Comparison of ENCODE assay signal across 27 mouse cellular contexts in genomic region chr12:4479171-4479881, GRCm38 (mm10).
"Had no signal": no experiment of that assay in that cellular context is flagged by ENCODE, and none has a peak within 500 bp of the region (broad histone marks: within the 10 kb centered on the region; RNA-seq: fewer than 3 reads in every experiment).

No protein-coding gene starts in this region.

- H3K9ac ChIP-seq: limb, embryonic 12.5 days; limb, embryonic 13.5 days; limb, embryonic 15.5 days; liver, embryonic 12.5 days; liver, embryonic 13.5 days; liver, embryonic 14.5 days; liver, embryonic 15.5 days; liver, postnatal 0 days; lung, embryonic 14.5 days; lung, embryonic 15.5 days; midbrain, embryonic 12.5 days; midbrain, embryonic 13.5 days; midbrain, embryonic 15.5 days had no signal

- DNase-seq: left cerebral cortex, postnatal 4 days; liver; liver, embryonic 13.5 days; liver, postnatal 0 days; lung, adult 18-20 months; lung, adult 2 months; lung, embryonic 14.5 days; lung, postnatal 10 days; lung, postnatal 14 days; lung, postnatal 36 days; lung, postnatal 4 days; midbrain, embryonic 14.5 days had no signal

- H3K27me3 ChIP-seq: limb, embryonic 15.5 days; lung, embryonic 15.5 days; midbrain, embryonic 15.5 days had no signal

- H3K36me3 ChIP-seq: limb, embryonic 10.5 days; limb, embryonic 12.5 days; limb, embryonic 13.5 days; limb, embryonic 15.5 days; liver, embryonic 12.5 days; liver, embryonic 13.5 days; liver, embryonic 15.5 days; lung, embryonic 15.5 days; midbrain, embryonic 10.5 days; midbrain, embryonic 12.5 days; midbrain, embryonic 13.5 days; midbrain, embryonic 15.5 days had no signal

- H3K9me3 ChIP-seq: limb, embryonic 10.5 days; limb, embryonic 12.5 days; limb, embryonic 13.5 days; limb, embryonic 15.5 days; liver, embryonic 12.5 days; liver, embryonic 13.5 days; liver, embryonic 15.5 days; lung, embryonic 15.5 days; megakaryocyte, embryonic 14.5 days; midbrain, embryonic 10.5 days; midbrain, embryonic 12.5 days; midbrain, embryonic 13.5 days; midbrain, embryonic 15.5 days had no signal

- H3K27ac ChIP-seq: limb, embryonic 10.5 days; limb, embryonic 12.5 days; limb, embryonic 13.5 days; limb, embryonic 15.5 days; liver, embryonic 12.5 days; liver, embryonic 13.5 days; liver, embryonic 14.5 days; liver, embryonic 15.5 days; lung, embryonic 15.5 days; macrophage; midbrain, embryonic 10.5 days; midbrain, embryonic 12.5 days; midbrain, embryonic 13.5 days; midbrain, embryonic 15.5 days had no signal

- H3K4me3 ChIP-seq: limb, embryonic 10.5 days; limb, embryonic 12.5 days; limb, embryonic 13.5 days; limb, embryonic 15.5 days; liver, embryonic 12.5 days; liver, embryonic 13.5 days; liver, embryonic 15.5 days; lung, embryonic 15.5 days; midbrain, embryonic 10.5 days; midbrain, embryonic 12.5 days; midbrain, embryonic 13.5 days; midbrain, embryonic 15.5 days; myocyte had no signal
